Mouse (Mus musculus): ENCODE data around the gene Mamld1.

DNA sequence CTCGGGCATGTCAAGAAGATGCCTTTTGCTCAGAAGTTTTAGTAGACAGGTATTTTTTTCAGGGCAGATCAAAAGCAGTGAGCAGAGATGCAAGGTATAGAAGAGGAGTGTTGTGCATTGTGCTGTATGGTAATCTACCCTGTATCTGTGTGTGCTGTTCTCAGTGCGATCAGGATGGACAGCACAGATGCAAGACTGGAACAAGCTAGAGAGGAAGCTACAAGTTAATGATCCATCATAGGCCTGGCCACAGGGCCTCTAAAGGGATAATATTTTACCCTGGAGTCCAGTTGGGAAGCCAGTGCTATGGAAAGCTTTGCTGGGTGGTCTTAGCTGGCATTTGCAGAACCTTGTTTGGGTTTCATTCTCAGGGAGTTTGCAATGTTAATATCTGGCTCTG is 6.9 kb downstream of the Mamld1 start:
- TF ChIP-seq CTCF (IDR thresholded peaks at IDR 0.05; ENCODE audit: extremely low read depth, insufficient read depth, insufficient read length, insufficient replicate concordance), result no peak
- TF ChIP-seq POLR2A (IDR thresholded peaks at IDR 0.05; ENCODE audit: low read depth, low read length), result no peak
